In the genomic region with DNA sequence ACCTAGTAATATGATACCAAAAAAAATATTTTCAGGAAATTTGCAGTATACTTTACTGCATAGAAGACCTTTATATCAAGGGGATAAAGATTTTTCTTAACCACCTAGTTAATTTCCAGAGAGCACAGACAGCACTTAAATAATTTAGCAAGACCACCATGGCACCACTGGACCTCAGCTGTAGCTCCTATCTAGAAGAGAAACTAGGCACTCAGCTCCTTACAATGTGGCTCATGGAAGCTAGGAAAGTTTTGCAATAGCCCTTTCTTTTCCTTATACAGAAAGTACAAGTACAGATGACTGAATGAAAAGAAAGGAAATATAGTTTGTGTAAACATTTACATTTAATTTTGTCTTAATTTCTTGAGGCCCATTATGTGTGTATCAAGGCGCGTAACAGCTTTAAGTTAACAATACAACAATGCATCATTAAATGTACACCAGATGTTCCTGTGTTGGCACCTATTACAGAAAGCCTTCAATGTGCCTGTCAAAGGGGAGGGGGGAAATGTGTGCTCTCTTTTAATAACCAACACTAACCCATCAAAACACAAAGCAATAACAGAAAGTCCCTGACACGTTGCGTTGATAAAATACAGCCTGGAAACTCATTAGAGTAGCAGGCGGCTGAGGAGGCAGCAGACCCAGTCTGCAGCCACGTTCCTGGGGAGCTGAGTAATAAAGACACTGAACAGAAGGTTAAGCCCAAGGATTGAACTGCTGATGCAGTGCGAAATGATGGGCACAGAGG, we compare ENCODE assay signal across 10 mouse cellular contexts.
A peak's percentile ranks its signal among the peaks of the same experiment; 100 is the strongest.
DNase-seq lines count a peak whose midpoint lies in the region; ATAC-seq and TF ChIP-seq lines count a peak whose summit lies in the region.
"Had no signal": no experiment of that assay in that cellular context is flagged by ENCODE, and none has a peak within 500 bp of the region (broad histone marks: within the 10 kb centered on the region; RNA-seq: fewer than 3 reads in every experiment).

No protein-coding gene starts in this region.

- H3K9me3 ChIP-seq in kidney, postnatal 0 days (replicated peaks; ENCODE audit: low read length), result no peaks in the 10 kb centered on the region
- no peaks in the 10 kb centered on the region for H3K9me3 ChIP-seq in forebrain, embryonic 14.5 days (replicated peaks; ENCODE audit: control insufficient read depth, low read length)
- no peaks in the 10 kb centered on the region for H3K9me3 ChIP-seq in limb, embryonic 11.5 days (ENCODE audit: control insufficient read depth, low read length)
- H3K9me3 ChIP-seq in neural tube, embryonic 13.5 days, result no peaks in the 10 kb centered on the region

- H3K4me1 ChIP-seq in kidney, postnatal 0 days (replicated peaks; ENCODE audit: insufficient read depth, low read length), result no peaks in the 10 kb centered on the region
- H3K4me1 ChIP-seq in forebrain, embryonic 14.5 days (ENCODE audit: control insufficient read depth, insufficient read depth, low read length), result peaks cover 10% of the 10 kb centered on the region; the same call in 1 of the 2 replicates
- peaks cover 5% of the 10 kb centered on the region for H3K4me1 ChIP-seq in limb, embryonic 11.5 days (ENCODE audit: control insufficient read depth, insufficient read depth, low read length)
- H3K4me1 ChIP-seq in neural tube, embryonic 13.5 days (replicated peaks), result peaks cover 25% of the 10 kb centered on the region

- no peak overlapping the region for H3K9ac ChIP-seq in kidney, postnatal 0 days (ENCODE audit: low read depth, low read length)
- no peak overlapping the region for H3K9ac ChIP-seq in forebrain, embryonic 14.5 days (ENCODE audit: low read length)
- no peak overlapping the region for H3K9ac ChIP-seq in limb, embryonic 11.5 days (ENCODE audit: low read length)
- no peak overlapping the region for H3K9ac ChIP-seq in neural tube, embryonic 13.5 days

- ATAC-seq in kidney, postnatal 0 days (replicated peaks; ENCODE audit: low FRiP score, low read depth), result no peak
- peak; percentile 91 for ATAC-seq in forebrain, embryonic 14.5 days
- ATAC-seq in limb, embryonic 11.5 days (ENCODE audit: insufficient number of reproducible peaks, low FRiP score, low TSS enrichment, low read depth), result peak; percentile 60; the same call in 1 of the 2 replicates
- peak; percentile 95 for ATAC-seq in neural tube, embryonic 13.5 days (ENCODE audit: low read depth)

- H3K4me2 ChIP-seq in kidney, postnatal 0 days (ENCODE audit: low read length), result no peak overlapping the region
- peak overlapping the region; percentile 20; the same call in 1 of the 2 replicates for H3K4me2 ChIP-seq in forebrain, embryonic 14.5 days (ENCODE audit: low read length)
- 0 out of 2 replicates have a peak overlapping the region, but pooled peaks have one; percentile 18 for H3K4me2 ChIP-seq in limb, embryonic 11.5 days (ENCODE audit: low read depth, severe bottlenecking)
- H3K4me2 ChIP-seq in neural tube, embryonic 13.5 days, result peak overlapping the region; percentile 39

- 32% methylated on average over 7 of the region's 7 CpGs for WGBS in kidney, postnatal 0 days
- 15% methylated on average over 7 of the region's 7 CpGs for WGBS in forebrain, embryonic 14.5 days
- WGBS in limb, embryonic 11.5 days, result 12% methylated on average over 7 of the region's 7 CpGs
- WGBS in neural tube, embryonic 13.5 days, result 13% methylated on average over 7 of the region's 7 CpGs

- H3K36me3 ChIP-seq in kidney, postnatal 0 days (ENCODE audit: insufficient read depth, low read length), result no peaks in the 10 kb centered on the region
- no peaks in the 10 kb centered on the region for H3K36me3 ChIP-seq in forebrain, embryonic 14.5 days (ENCODE audit: control insufficient read depth, insufficient read depth, low read length)
- no peaks in the 10 kb centered on the region for H3K36me3 ChIP-seq in limb, embryonic 11.5 days (ENCODE audit: control insufficient read depth, insufficient read depth, low read length)
- no peaks in the 10 kb centered on the region for H3K36me3 ChIP-seq in neural tube, embryonic 13.5 days

- no peak for TF ChIP-seq CTCF in kidney, postnatal 0 days (IDR thresholded peaks at IDR 0.05; ENCODE audit: low read depth)

- no peak overlapping the region for H3K27ac ChIP-seq in kidney, postnatal 0 days
- H3K27ac ChIP-seq in forebrain, embryonic 14.5 days (ENCODE audit: low read depth, low read length), result peak overlapping the region; percentile 29; the same call in 1 of the 2 replicates
- no peak overlapping the region for H3K27ac ChIP-seq in limb, embryonic 11.5 days (replicated peaks; ENCODE audit: low read depth, low read length)
- peak overlapping the region; percentile 74 for H3K27ac ChIP-seq in neural tube, embryonic 13.5 days (replicated peaks)

- no peak overlapping the region for H3K4me3 ChIP-seq in kidney, postnatal 0 days (replicated peaks; ENCODE audit: low read depth, low read length)
- H3K4me3 ChIP-seq in forebrain, embryonic 14.5 days (ENCODE audit: low read depth, low read length), result no peak overlapping the region
- H3K4me3 ChIP-seq in limb, embryonic 11.5 days (ENCODE audit: low read depth, low read length), result no peak overlapping the region
- peak overlapping the region; percentile 5; the same call in 1 of the 2 replicates for H3K4me3 ChIP-seq in neural tube, embryonic 13.5 days

- peak; percentile 33 for DNase-seq in kidney, postnatal 0 days (ENCODE audit: low spot score)
- no peak for DNase-seq in kidney, postnatal 14 days
- DNase-seq in forebrain, embryonic 14.5 days (ENCODE audit: low spot score), result peak; percentile 77
- peak; percentile 50 for DNase-seq in limb, embryonic 11.5 days (ENCODE audit: low spot score)
- DNase-seq in cerebellum, adult 9-10 months, result no peak
- DNase-seq in cerebellum, adult 9-11 months, result no peak
- DNase-seq in cerebellum, adult 11-12 months, result no peak
- DNase-seq: right cerebral cortex, adult 18-20 months; thymus, adult 2 months had no signal

- no peaks in the 10 kb centered on the region for H3K27me3 ChIP-seq in kidney, postnatal 0 days (ENCODE audit: insufficient read depth, low read length)
- H3K27me3 ChIP-seq in forebrain, embryonic 14.5 days (replicated peaks; ENCODE audit: control insufficient read depth, insufficient read depth, low read length), result no peaks in the 10 kb centered on the region
- no peaks in the 10 kb centered on the region for H3K27me3 ChIP-seq in limb, embryonic 11.5 days (ENCODE audit: control insufficient read depth, insufficient read depth, low read length)
- no peaks in the 10 kb centered on the region for H3K27me3 ChIP-seq in neural tube, embryonic 13.5 days

Comparison
In these comparisons a context has a peak if more than half of its experiments do, and no peak if none do; other contexts are left out.
1. DNase-seq: peak in kidney, postnatal 0 days (single experiment), forebrain, embryonic 14.5 days (single experiment) and limb, embryonic 11.5 days (single experiment); none in kidney, postnatal 14 days (single experiment), cerebellum, adult 9-10 months (single experiment), cerebellum, adult 9-11 months (single experiment) and cerebellum, adult 11-12 months (single experiment).
2. H3K27ac ChIP-seq: peak in forebrain, embryonic 14.5 days (single experiment) and neural tube, embryonic 13.5 days (single experiment); none in kidney, postnatal 0 days (single experiment) and limb, embryonic 11.5 days (single experiment).